Mouse (Mus musculus): ENCODE measurements around the gene Usp35. TPM values are rescaled to one million over a fixed set of nuclear protein-coding genes. Genes with fewer than 3 reads are reported as not detected.

The Usp35 gene
- polyA plus RNA-seq, 1 experiment from 2014 or later, result 1.8 TPM

DNA sequence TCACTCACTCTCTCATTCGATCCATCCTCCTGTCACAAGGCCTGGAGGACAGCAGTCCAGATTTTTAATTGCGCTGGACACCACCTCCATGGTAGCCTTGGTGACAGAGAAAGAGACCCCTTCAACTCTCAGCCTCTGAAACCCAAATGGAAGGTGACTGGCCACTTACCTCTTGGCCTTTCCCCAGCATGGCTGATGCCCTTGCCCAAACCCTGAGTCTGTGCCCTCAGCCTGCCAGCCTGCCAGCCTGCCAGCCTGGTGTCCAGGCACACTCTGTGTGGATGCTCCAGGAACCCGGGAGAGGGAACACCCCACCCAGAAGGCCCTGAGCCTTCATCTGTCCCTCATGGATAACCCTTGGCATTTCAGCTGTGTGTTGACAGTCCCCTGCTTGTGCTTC, 2.1 kb downstream of the Usp35 start:
- peaks cover 23% of the 10 kb centered on the region for H3K27me3 ChIP-seq (replicated peaks)
- 88% methylated on average over 3 of the region's 3 CpGs for WGBS
- H3K36me3 ChIP-seq, result no peaks in the 10 kb centered on the region
- H3K4me3 ChIP-seq (replicated peaks), result no peak overlapping the region
- peaks cover 17% of the 10 kb centered on the region; the same call in 1 of the 2 replicates for H3K4me1 ChIP-seq
- no peak for ATAC-seq (ENCODE audit: insufficient read depth, low FRiP score, low read depth)
- H3K27ac ChIP-seq, result no peak overlapping the region
- no peak overlapping the region for H3K9ac ChIP-seq
- H3K4me2 ChIP-seq, result no peak overlapping the region
- H3K9me3 ChIP-seq, result no peaks in the 10 kb centered on the region

DNA sequence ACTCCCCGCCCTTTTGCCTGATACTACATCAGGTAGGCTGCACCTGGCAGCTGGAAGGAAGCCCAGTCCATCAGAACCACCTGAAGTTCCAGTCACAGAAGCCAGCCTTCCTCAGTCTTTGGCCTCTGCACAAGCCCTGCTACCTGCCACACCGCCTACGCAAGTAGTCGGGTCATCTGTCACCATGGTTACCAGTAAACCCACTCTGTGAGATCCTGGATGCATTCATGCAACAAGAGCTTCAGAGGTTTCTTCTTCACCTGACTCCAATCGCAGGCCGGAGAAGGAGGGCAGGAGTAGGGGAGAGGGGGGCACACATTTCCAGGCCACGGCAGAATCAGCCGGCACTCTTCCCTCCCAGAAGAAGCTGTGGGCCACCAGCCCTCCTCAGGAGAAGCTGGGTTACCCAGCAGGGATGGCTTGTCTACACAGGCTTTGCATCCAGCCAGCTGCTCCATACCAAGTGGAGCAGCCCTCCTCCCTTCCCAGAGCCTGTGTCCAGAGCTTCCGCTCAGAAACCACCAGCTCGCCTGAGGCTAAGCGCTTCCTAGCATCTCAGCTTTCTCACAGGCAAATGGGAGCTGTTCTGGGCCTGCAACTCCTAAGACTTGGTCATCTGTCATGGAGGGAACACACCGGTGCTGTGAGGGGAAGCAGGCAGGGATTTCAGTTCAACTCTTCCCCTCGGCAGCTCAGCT, 2.8 kb downstream of the Usp35 start:
- Histone ChIP-seq H3K4me1 (peaks cover 17% of the 10 kb centered on the region; the same call in 1 of the 2 replicates), H3K27ac (no peak overlapping the region), H3K9ac (no peak overlapping the region), H3K36me3 (no peaks in the 10 kb centered on the region), H3K4me3 (replicated peaks) (no peak overlapping the region), H3K4me2 (no peak overlapping the region), H3K9me3 (no peaks in the 10 kb centered on the region), H3K27me3 (replicated peaks) (peaks cover 29% of the 10 kb centered on the region)
- no peak for ATAC-seq (ENCODE audit: insufficient read depth, low FRiP score, low read depth)
- 66% methylated on average over 13 of the region's 13 CpGs for WGBS

DNA sequence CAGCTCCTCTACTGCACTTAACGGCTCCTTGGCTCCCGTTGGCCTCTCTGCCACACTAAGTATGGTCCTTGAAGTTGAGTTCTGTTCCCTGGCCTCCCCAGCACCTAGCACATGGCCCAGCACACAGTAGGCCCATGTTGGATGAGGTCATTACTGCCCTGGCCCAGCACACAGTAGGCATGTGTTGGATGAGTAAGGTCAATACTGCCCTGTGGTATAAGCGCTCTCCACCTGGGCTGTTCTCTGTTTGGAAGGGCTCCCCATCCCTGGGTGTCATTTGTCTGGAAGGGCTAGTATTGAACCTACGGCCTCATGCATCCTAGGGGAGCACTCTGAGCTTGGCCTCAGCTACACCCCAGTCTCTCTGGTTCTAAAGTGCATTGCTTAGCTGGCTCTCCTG, 4.4 kb downstream of the Usp35 start:
- Histone ChIP-seq H3K36me3 (no peaks in the 10 kb centered on the region), H3K9ac (no peak overlapping the region), H3K4me2 (no peak overlapping the region), H3K27me3 (replicated peaks) (peaks cover 30% of the 10 kb centered on the region), H3K9me3 (no peaks in the 10 kb centered on the region), H3K27ac (no peak overlapping the region), H3K4me3 (replicated peaks) (no peak overlapping the region), H3K4me1 (peaks cover 17% of the 10 kb centered on the region; the same call in 1 of the 2 replicates)
- no peak for ATAC-seq (ENCODE audit: insufficient read depth, low FRiP score, low read depth)
- 94% methylated on average over 4 of the region's 4 CpGs for WGBS

DNA sequence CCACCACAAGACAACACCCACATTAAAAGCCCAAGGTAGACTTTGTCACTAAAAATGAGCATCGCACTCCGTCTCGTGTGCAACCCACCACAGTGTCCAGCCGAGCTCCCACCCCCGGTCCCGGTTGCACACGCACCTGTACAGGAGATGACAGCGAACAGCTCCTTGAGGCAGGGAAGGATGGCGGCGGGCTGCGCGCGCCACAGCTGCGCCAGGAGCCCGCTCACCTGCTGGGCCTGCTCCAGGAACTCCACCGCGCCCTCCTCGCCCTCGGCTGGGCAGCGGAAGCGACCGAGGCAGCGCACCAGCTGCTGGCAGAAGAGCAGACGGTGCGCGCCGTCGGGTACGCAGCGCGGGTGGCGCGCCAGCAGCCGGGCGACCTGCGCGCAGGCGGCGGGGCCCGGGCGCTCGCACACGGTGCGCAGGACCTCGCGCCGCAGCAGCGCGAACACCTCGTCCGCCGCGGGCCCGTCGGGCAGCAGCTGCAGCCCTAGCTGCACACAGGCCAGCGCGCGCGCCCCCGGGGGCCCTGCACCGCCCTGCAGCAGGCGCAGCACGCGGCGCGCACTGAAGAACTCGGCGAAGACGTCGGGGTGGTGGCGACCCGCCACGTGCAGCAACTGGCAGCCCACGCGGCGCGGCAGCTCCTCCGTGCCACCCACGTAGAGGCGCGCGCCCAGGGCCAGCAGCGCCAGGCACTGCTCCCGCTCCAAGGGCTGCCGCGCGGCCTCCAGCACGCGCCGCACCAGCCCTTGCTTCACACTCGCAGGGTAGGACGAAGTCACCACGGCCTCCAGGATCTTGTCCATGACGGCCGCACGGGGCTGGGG, 6.4 kb downstream of the Usp35 start:
- 0 out of 2 replicates have a peak, but pooled peaks have one; percentile 28 for ATAC-seq (ENCODE audit: insufficient read depth, low FRiP score, low read depth)
- Histone ChIP-seq H3K4me1 (peaks cover 13% of the 10 kb centered on the region; the same call in 1 of the 2 replicates), H3K27ac (no peak overlapping the region), H3K4me3 (replicated peaks) (peak overlapping the region; percentile 33), H3K4me2 (peak overlapping the region; percentile 58), H3K9ac (no peak overlapping the region), H3K9me3 (no peaks in the 10 kb centered on the region), H3K27me3 (replicated peaks) (peaks cover 30% of the 10 kb centered on the region), H3K36me3 (no peaks in the 10 kb centered on the region)
- 18% methylated on average over 63 of the region's 96 CpGs for WGBS

DNA sequence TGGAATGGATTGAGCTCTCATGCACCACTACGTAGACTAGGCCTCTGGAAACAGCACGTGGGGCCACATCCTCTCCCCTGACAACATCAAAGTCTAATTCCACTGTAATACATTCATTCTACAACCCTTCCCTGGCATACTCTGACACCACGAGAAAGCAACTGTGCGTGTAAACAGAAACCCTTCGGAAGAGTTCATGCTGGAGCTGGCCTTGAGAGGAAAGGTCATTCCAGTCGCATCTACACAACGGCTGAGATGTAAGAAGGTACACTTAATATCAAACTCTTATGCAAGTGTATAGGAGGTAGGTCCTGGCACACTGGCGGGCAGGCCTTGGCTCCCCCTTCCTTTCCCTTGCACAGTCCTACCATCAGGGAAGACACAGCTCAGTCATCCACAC, 7.5 kb downstream of the Usp35 start:
- ATAC-seq (ENCODE audit: insufficient read depth, low FRiP score, low read depth), result no peak
- H3K9me3 ChIP-seq, result no peaks in the 10 kb centered on the region
- H3K9ac ChIP-seq, result no peak overlapping the region
- no peak overlapping the region for H3K4me2 ChIP-seq
- no peak overlapping the region for H3K27ac ChIP-seq
- H3K36me3 ChIP-seq, result no peaks in the 10 kb centered on the region; the same call in 1 of the 2 replicates
- H3K4me1 ChIP-seq, result peaks cover 13% of the 10 kb centered on the region; the same call in 1 of the 2 replicates
- 90% methylated on average over 8 of the region's 8 CpGs for WGBS
- H3K27me3 ChIP-seq (replicated peaks), result peaks cover 30% of the 10 kb centered on the region
- no peak overlapping the region for H3K4me3 ChIP-seq (replicated peaks)

DNA sequence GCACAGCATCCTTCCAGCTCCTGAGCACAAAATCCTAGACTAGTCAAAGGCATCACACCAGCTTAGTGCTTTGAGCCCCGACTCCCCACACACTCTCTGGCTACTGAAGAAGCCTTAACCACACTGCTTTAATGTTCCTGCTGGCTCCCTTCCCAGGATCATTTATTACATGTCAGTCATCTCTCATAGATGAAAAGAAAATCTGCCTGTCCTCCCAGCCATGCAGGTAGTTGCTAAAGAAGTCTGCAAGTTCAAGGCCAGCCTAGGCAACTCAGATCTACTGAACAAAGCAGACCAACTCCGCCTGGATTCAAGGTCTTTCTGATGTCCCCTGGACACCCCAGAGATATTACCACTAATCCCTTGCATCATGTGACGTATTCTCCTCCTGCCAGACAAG, 14.1 kb downstream of the Usp35 start:
- H3K4me3 ChIP-seq (replicated peaks), result no peak overlapping the region
- ATAC-seq (ENCODE audit: insufficient read depth, low FRiP score, low read depth), result no peak
- WGBS, result 72% methylated on average over 3 of the region's 3 CpGs
- no peaks in the 10 kb centered on the region; the same call in 1 of the 2 replicates for H3K36me3 ChIP-seq
- H3K27ac ChIP-seq, result no peak overlapping the region
- H3K4me1 ChIP-seq, result no peaks in the 10 kb centered on the region
- no peak overlapping the region for H3K4me2 ChIP-seq
- no peak overlapping the region for H3K9ac ChIP-seq
- no peaks in the 10 kb centered on the region for H3K9me3 ChIP-seq
- H3K27me3 ChIP-seq (replicated peaks), result no peaks in the 10 kb centered on the region

DNA sequence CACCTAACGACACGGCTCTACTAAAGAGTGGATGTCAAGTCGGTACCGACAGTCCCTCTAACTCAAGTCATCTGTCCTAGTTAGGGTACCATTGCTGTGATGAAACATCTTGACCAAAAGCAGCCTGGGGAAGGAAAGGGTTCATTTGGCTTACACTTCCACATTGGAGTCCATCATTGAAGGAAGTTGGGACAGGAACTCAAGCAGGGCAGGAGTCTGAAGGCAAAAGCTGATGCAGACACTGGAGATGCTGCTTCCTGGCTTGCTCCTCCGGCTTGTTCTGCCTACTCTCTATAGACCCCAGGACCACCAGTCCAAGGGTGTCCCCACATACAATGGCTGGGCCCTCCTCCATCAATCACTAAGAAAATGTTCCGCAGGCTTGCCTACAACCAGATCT, 16.2 kb downstream of the Usp35 start:
- Histone ChIP-seq H3K4me3 (replicated peaks) (no peak overlapping the region), H3K4me2 (no peak overlapping the region), H3K27ac (no peak overlapping the region), H3K9me3 (no peaks in the 10 kb centered on the region), H3K27me3 (replicated peaks) (no peaks in the 10 kb centered on the region), H3K9ac (no peak overlapping the region), H3K36me3 (peaks cover under 1% of the 10 kb centered on the region; the same call in 1 of the 2 replicates), H3K4me1 (no peaks in the 10 kb centered on the region)
- ATAC-seq (ENCODE audit: insufficient read depth, low FRiP score, low read depth), result no peak
- WGBS, result 88% methylated on average over 6 of the region's 6 CpGs

DNA sequence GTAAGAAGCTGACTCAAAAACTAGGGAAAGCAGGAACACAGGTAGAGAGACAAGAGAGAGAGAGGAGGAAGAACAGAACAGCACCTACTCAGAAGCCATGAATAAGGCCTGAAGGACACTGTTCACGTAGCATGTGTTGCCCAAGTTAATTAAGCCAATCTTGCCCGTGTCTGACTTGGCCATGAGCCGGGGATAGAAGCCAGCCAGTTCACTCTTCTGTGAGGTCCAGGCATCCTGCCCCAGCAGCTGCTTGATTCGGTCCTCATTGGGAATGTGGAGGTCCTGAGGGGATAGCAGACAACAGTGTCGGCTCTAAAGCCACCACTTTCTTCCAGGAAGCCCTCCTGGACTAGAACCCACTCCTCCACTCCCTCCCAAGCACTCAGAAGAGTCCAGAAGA, 17.2 kb downstream of the Usp35 start:
- H3K27me3 ChIP-seq (replicated peaks), result no peaks in the 10 kb centered on the region
- ATAC-seq (ENCODE audit: insufficient read depth, low FRiP score, low read depth), result no peak
- no peak overlapping the region for H3K4me2 ChIP-seq
- no peak overlapping the region for H3K4me3 ChIP-seq (replicated peaks)
- no peak overlapping the region for H3K27ac ChIP-seq
- H3K36me3 ChIP-seq, result peaks cover 8% of the 10 kb centered on the region
- no peaks in the 10 kb centered on the region for H3K4me1 ChIP-seq
- 79% methylated on average over 5 of the region's 5 CpGs for WGBS
- H3K9me3 ChIP-seq, result no peaks in the 10 kb centered on the region
- H3K9ac ChIP-seq, result no peak overlapping the region

DNA sequence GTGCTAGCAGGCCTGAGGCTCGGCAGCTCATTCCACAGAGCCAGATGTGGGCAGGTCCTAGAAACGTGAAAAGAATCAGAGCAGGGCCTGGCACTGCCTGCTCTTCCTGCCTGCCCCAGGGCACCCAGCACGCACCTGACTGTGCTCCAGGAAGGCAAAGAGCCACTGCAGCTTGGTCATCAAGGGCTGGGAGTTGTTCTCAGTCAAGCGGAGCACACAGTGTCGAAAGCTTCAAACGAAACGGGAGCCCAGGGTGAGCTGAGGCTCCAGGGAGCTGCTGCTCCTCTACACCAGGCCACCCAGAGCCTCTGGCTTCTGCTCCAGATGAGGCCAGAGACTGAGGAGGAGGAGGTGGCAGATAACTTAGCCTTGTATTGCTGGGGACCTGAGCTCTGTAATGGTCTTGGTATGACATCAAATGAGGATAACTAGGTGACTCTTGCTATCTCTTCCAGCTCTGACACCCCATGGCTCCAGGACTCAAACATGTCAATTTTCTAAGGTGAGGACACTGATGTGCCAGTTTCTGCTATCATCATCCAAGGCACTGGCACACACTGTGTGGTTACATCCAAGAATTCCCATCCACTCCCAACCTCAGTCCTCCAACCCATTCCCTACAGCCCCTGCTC, 18.3 kb downstream of the Usp35 start:
- Histone ChIP-seq H3K9me3 (no peaks in the 10 kb centered on the region), H3K4me1 (no peaks in the 10 kb centered on the region), H3K27ac (no peak overlapping the region), H3K27me3 (replicated peaks) (no peaks in the 10 kb centered on the region), H3K4me2 (no peak overlapping the region), H3K36me3 (peaks cover 19% of the 10 kb centered on the region), H3K9ac (no peak overlapping the region), H3K4me3 (replicated peaks) (no peak overlapping the region)
- 82% methylated on average over 7 of the region's 7 CpGs for WGBS
- ATAC-seq (ENCODE audit: insufficient read depth, low FRiP score, low read depth), result no peak

DNA sequence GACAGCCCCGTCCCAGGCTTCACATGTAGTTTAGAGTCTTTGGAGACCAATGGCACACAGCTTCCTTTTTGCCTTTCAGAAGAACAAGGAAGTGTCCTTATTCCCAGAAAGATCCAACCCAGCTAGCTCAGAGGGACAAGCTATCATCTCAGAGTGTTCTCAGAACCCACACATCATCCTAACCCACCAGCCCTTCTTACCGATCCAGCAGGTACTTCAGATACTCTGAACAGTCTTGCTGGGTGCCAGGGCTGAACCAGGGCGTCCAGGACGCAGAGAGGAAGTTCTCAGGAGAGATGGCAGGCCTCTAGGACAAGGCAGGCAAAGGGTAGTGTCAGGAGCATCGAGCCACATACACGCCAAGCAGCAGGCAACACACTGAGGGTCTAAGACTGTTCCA, 19.0 kb downstream of the Usp35 start:
- 92% methylated on average over 6 of the region's 6 CpGs for WGBS
- no peak for ATAC-seq (ENCODE audit: insufficient read depth, low FRiP score, low read depth)
- H3K9me3 ChIP-seq, result no peaks in the 10 kb centered on the region

DNA sequence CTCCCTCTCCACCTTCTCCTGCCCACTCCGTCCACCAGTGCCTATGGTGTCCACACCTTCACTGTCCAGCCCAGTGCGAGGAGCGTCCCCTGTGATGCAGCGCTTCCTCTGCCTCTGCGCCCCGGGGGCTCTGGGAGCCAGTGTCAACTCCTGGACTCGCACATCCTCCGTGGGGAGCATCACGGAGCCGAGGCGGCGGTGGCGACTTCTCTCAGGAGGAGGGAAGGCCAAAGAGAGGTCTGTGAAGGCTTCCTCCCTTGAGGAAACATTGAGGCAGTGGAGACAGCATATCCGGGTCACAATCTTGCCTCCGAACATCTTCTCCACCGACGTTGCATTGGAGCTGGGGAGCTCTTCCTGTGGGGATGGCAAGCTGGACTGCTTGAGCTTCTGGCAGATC, 19.6 kb downstream of the Usp35 start:
- H3K9ac ChIP-seq, result no peak overlapping the region
- H3K27ac ChIP-seq, result no peak overlapping the region
- no peaks in the 10 kb centered on the region for H3K4me1 ChIP-seq
- 90% methylated on average over 17 of the region's 17 CpGs for WGBS
- H3K27me3 ChIP-seq (replicated peaks), result no peaks in the 10 kb centered on the region
- peaks cover 28% of the 10 kb centered on the region for H3K36me3 ChIP-seq
- ATAC-seq (ENCODE audit: insufficient read depth, low FRiP score, low read depth), result no peak
- H3K4me3 ChIP-seq (replicated peaks), result no peak overlapping the region
- no peak overlapping the region for H3K4me2 ChIP-seq
- no peaks in the 10 kb centered on the region for H3K9me3 ChIP-seq

More for the DNA sequence above, 19.0 kb downstream of the Usp35 start:
- Histone ChIP-seq H3K27ac (no peak overlapping the region), H3K27me3 (replicated peaks) (no peaks in the 10 kb centered on the region), H3K4me2 (no peak overlapping the region), H3K4me1 (no peaks in the 10 kb centered on the region), H3K4me3 (replicated peaks) (no peak overlapping the region), H3K36me3 (peaks cover 24% of the 10 kb centered on the region), H3K9ac (no peak overlapping the region)

DNA sequence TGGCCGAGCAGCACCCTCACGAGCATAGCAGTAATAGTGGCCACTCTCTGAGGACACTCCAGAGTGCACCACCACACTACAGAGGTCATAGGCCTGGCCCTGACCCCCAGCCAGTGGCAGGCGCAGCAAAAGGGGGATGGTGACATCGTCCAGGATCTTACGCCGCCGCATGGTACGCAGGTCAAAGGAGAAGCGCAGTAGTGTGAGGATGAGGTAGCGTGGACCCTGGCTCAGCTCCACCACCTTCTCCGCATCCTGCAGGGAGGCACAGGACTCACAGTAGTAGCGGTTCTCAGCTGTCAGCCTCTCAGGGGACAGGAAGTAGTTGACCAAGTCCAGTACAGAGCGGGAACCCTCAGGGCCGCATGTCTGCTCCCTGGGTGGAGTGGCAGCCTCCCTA, 20.2 kb downstream of the Usp35 start:
- peaks cover 31% of the 10 kb centered on the region for H3K36me3 ChIP-seq

More for the DNA sequence above, 20.2 kb downstream of the Usp35 start:
- H3K9me3 ChIP-seq, result no peaks in the 10 kb centered on the region
- no peaks in the 10 kb centered on the region for H3K4me1 ChIP-seq
- H3K4me3 ChIP-seq (replicated peaks), result no peak overlapping the region
- no peak overlapping the region for H3K4me2 ChIP-seq
- no peak overlapping the region for H3K27ac ChIP-seq
- no peaks in the 10 kb centered on the region for H3K27me3 ChIP-seq (replicated peaks)
- 92% methylated on average over 14 of the region's 14 CpGs for WGBS
- peak; percentile 17; the same call in 1 of the 2 replicates for ATAC-seq (ENCODE audit: insufficient read depth, low FRiP score, low read depth)
- H3K9ac ChIP-seq, result no peak overlapping the region

Data from stomach, embryonic 15.5 days (tissue).